Mouse (Mus musculus): ENCODE data around the gene Il13.

The Il13 gene

DNA sequence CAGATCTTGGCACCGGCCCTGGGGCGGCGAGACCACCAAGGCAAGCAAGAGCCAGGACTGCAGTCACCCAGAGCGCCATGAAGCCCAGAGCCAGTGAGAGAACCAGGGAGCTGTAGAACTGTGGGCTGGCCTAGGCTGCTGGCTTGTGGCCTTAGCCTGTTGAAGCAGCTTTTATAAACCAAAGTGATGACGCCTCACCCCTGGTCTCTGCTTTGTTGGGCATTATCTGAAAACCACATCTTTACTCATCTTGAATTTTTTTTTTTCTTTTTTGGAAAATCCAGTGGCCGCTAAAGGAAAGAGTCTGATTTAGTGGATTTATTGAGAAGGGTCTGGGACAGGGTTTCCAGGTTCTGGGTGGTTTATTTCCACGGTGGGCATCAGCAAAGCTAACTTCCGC, at the start of gene Il13:
TSS of gene Il13 (minus strand) at position 147 of the 400 bp plus-strand sequence.
- DNase-seq (ENCODE audit: low read depth, low spot score), result no peak

DNA sequence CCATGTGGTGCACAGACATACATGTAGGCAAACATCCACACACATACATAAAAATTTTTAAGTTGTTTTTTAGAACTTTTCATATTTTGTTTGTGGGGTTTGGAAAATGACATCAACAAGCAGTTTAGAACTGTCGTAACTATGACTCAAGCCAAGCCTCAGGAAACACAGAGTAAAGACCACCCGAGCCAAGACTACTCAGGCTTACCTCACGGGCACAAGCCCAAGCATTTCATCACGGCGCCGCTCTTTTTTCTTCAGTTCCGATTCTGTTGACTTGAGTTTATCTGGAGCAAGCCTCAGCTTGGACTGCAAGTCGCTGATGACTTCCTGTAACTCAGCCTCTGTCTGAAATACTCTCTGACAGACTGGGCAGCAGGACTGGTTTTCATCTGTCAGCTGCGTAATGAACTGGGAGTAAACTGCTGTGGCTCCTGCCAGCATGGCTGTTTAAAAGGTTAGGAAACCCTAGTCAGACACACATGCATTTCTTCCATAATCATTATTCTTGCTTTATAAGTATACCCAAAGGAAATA, 48.6 kb upstream of the Il13 start:
- no peak for DNase-seq (ENCODE audit: low read depth, low spot score)

GRCm38 (mm10) chr11:53682170-53682569, 47.7 kb upstream of the Il13 start:
- DNase-seq (ENCODE audit: low read depth, low spot score), result no peak

DNA sequence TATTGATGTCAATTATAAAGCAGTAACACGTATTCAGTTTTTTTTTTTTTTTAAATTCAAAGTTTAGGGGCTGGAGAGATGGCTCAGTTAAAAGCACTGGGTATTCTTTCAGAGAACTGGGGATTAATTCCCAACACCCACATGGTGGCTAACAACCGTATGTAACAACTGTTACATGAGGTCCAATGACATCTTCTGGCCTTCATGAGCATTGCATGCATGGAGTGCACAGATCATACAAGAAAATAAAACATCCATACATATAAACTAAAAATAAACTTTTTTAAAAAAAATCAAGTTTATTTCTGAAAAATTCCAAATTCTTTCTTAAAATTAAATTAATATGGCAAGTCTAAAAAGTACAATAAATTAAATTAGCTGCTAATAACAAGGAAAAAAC, 47.2 kb upstream of the Il13 start:
- no peak for DNase-seq (ENCODE audit: low read depth, low spot score)

GRCm38 (mm10) chr11:53680141-53680540, 45.6 kb upstream of the Il13 start:
- no peak for DNase-seq (ENCODE audit: low read depth, low spot score)

DNA sequence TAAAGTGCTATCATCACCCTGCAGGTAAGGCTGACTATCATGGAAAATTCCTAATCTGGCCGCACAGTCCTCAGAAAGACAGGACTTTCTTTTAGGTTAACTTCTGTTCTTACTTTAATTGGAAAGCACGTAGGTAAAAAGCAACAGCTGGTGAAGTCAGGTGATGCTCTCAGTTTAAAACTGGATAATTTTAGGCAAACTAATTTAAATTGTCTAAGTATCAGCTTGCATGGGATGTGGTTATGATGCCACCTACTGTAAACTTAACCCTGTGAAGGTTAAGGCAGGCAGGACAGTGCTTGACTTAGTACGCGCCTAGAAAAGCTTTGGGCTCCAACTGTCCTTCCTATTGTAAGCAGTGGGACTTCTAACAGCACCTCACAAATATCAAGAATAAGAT, 36.9 kb upstream of the Il13 start:
- no peak for DNase-seq (ENCODE audit: low read depth, low spot score)

GRCm38 (mm10) chr11:53664091-53664490, 29.6 kb upstream of the Il13 start:
- DNase-seq (ENCODE audit: low read depth, low spot score), result no peak

- no peak for DNase-seq (ENCODE audit: low read depth, low spot score)
Measured at GRCm38 (mm10) chr11:53662794-53663674, 28.5 kb upstream of the Il13 start.

DNA sequence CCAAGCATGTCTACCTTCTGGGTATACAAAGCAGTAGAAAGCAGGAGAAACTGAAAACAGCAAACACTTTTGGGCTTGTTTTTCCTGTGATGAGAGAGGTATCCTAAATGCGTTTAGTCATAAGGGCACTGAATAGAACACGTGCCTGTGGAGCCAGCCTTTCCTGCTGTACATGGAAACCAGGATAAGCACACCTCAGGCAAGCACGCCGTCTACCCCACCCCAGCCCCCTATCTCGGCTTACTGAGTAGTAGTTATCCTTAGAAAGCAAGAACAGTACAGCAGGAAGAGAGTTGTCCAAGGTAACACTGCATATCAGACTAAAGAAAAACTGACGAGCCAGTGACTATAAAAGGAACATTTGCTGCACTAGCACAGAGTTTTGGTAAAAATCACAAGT, 23.3 kb upstream of the Il13 start:
- no peak for DNase-seq (ENCODE audit: low read depth, low spot score)

GRCm38 (mm10) chr11:53657381-53657780, 22.9 kb upstream of the Il13 start:
- DNase-seq (ENCODE audit: low read depth, low spot score), result no peak

DNA sequence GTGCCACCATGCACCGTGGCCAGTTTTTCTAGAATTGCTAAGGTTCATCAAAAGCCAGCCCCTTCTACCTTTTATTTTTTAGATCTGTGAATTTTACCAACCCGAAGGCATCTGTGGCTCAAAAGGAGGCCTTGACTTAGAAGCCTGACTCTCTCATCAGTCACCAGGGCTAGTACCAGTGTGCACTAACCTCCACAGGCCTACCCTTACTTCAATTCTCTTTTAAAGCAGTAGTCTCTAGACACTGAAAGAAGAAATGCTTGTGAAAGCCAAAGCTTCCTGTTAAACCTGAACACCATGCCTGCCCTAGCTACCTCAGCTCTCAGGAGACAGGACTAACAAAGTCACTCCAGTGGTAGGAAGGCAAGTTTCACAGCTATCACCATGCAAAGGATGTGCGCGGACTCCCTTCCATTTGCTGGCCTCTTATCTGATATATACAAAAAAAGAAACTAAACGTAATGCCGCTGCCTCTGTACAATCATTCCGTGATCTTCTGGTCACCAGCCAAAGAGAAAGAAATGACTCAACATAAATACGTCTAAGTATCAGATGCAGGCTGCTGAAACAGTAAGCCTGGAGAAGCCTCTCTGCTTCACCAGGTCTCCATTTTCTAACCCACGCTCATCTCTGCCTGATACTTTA, 22.2 kb upstream of the Il13 start:
- no peak for DNase-seq (ENCODE audit: low read depth, low spot score)

DNA sequence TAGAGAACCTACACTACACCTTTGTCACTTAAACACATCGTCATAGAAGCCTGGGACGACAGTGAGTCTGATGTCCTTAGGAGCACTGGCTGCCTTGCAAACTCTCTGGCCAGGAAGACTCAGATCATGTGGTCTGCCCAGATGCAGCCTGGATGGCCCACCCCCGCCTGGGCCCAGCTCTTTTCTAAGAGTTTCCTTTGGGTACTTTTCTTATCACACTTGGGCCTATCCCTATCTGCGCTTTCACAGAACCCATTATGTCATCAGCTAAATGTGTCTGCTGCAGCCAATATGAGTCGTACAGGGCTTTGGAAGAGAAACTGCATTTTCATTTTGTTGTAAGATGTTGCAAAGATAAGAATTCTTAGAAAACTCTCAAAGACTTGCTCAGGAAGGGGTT, 20.5 kb upstream of the Il13 start:
- DNase-seq (ENCODE audit: low read depth, low spot score), result no peak

GRCm38 (mm10) chr11:53652427-53652826, 17.9 kb upstream of the Il13 start:
- no peak for DNase-seq (ENCODE audit: low read depth, low spot score)

DNA sequence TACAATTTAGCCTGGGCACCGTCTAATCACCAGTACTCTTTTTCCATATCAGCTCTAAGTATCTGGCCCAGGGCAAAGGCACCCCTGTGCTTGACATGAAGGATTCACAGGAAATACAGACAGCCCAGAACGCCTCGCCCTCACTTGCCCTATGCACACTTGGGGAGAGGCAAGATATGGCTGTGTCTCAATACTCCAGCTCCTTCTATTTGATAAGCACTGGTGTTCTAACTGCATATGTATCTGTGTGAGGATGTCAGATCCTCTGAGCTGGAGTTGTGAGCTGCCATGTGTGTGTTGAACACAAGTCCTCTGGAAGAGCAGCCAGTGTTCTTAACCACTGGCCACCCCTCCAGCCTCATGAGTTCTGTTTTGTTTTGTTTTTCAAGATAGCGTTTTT, 16.9 kb upstream of the Il13 start:
- DNase-seq (ENCODE audit: low read depth, low spot score), result no peak

DNA sequence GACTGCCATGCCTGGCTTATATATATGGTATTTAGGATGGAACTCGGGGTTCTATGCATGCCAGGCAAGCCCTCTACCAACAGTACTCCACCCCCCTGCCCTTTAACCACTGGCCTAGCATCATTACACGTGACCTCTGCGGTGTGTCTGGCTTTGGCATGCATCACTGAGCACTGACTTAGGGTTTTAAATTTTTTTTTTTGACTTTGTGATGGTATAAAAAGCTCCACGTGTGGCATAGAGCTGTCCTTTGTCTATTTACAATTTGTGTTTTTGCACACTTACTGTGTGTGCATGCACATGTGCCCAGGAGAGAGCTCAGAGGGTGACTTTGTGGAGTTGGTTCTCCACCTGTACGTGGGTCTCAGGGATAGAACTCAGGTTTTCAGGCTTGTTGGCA, 9.5 kb upstream of the Il13 start:
- no peak for DNase-seq (ENCODE audit: low read depth, low spot score)

DNA sequence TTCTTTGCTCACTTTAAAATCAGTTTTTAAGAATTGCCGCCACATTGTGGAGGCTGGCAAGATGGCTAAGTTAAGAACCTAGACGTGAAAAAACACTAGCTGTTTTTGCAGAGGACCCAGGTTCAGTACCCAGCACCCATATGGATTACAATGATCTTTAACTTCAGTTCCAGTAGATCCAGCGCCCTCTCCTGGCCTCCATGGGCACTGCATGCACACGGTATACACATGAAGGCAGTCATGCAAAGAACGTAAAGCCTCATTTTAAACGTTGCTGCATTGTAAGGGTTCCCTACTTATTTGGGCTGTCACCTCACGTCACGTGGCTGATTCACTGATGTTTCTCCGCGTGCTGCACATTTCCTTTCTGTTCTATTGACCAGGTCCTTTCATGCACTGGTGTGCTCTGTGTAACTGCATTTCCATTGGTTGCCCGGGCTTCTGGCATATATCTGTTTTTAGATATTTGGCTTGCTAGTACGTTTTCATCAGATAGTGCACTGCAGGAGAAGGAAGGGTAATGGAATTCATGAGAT, 8.3 kb upstream of the Il13 start:
- DNase-seq (ENCODE audit: low read depth, low spot score), result no peak

DNA sequence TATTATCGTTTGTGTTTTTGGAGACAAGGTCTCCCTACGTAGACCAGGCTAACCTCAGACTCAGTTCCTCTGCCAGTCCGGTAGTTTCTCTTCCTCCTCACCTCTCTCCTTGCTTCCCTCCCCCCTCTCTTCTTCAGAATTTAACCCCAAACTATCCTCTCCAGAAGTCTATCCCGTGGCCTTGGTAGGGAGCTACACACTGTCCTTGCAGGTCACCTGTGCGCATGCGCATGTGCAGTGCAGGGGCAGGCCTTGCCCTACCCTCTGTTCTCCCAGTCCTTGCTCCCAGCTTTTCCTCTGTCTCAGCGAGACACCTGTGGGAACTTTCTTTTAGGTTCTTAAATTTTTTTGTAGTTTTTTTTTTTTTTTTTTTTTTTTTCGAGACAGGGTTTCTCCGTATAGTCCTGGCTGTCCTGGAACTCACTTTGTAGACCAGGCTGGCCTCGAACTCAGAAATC, 3.3 kb upstream of the Il13 start:
- DNase-seq (ENCODE audit: low read depth, low spot score), result no peak

- DNase-seq (ENCODE audit: low read depth, low spot score), result no peak
Measured at GRCm38 (mm10) chr11:53637046-53637802, 2.7 kb upstream of the Il13 start.

GRCm38 (mm10) chr11:53636183-53636646, 1.7 kb upstream of the Il13 start:
- DNase-seq (ENCODE audit: low read depth, low spot score), result no peak

- DNase-seq (ENCODE audit: low read depth, low spot score), result no peak
Measured at GRCm38 (mm10) chr11:53635590-53636182, 1.2 kb upstream of the Il13 start.

GRCm38 (mm10) chr11:53633644-53634043, 858 bp downstream of the Il13 start:
- no peak for DNase-seq (ENCODE audit: low read depth, low spot score)
